Mouse (Mus musculus): ENCODE data around the gene Gtf2f2. TPM values are rescaled to one million over a fixed set of nuclear protein-coding genes. Genes with fewer than 3 reads are reported as not detected.

The Gtf2f2 gene
- polyA plus RNA-seq, 1 experiment from 2014 or later, result 40.8 TPM

- Histone ChIP-seq H3K36me3 (ENCODE audit: inconsistent target) (peaks cover 34% of the 10 kb centered on the region), H3K79me2 (ENCODE audit: inconsistent target) (peaks cover 28% of the 10 kb centered on the region), H3K4me3 (ENCODE audit: inconsistent target) (no peak overlapping the region), H3K27ac (no peak overlapping the region)
- 91% methylated on average over 6 of the region's 6 CpGs for WGBS (ENCODE audit: missing documents)
Observed at GRCm38 (mm10) chr14:75850819-75851218, 159.8 kb downstream of the Gtf2f2 start.

DNA sequence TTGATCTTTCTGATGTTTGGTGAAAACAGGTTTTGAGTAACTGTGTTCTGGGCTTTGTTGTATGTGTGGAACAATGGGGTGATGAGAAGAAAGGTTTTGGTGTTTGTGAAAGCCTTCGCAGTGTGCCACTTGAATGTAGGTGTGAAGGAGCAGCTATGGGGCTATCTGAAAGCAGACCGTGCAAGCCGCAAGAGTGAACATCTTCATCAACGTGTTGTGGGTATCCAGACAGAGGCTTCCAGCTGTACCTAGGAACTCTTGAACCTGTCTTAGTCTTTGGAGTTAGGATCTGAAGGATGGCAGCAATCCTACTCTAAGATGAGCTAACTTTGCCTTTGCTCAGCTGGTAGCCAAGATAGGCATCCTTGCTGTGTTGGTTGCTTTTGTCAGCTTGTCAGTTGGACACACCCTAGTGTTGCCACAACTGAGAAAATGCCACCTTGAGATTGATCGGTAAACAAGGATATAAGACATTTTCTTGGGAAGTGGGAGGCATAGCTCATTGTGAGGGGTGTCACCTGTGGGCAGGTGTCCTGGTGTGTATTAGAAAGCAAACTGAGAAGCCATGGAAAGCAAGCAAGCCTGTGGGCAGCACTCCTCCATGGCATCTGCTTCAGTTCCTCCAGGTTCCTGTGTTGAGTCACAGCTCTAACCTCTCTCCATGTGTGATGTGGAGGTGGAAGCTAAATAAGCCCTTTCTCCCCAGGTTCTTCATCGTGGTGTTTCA, 160.7 kb downstream of the Gtf2f2 start:
- peaks cover 34% of the 10 kb centered on the region for H3K36me3 ChIP-seq (ENCODE audit: inconsistent target)
- H3K27ac ChIP-seq, result no peak overlapping the region

DNA sequence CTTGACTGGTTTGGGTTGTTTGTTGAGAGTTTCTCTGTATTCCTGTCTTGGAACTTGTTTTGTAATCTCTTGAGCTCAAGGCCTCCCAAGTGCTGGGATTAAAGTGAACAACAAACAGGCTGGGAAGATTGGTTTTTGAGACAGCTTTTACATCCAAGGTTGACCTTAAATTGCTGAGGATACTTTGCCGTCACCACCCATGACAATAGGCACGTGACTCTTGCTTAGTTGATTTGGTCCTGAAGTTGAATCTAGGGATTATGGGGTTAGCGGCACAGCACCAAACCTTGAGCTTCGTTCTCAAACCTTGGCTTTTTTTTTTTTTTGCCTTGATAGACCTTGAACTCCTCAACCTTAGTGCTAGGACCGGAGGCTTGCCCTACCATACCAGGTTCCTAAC, 161.4 kb downstream of the Gtf2f2 start:
- WGBS (ENCODE audit: missing documents), result 98% methylated on average over 5 of the region's 5 CpGs
- no peak overlapping the region for H3K27ac ChIP-seq
- peaks cover 34% of the 10 kb centered on the region for H3K36me3 ChIP-seq (ENCODE audit: inconsistent target)
- H3K4me3 ChIP-seq (ENCODE audit: inconsistent target), result no peak overlapping the region
- H3K79me2 ChIP-seq (ENCODE audit: inconsistent target), result peaks cover 32% of the 10 kb centered on the region

More for the DNA sequence above, 160.7 kb downstream of the Gtf2f2 start:
- WGBS (ENCODE audit: missing documents), result 97% methylated on average over 6 of the region's 6 CpGs
- peaks cover 29% of the 10 kb centered on the region for H3K79me2 ChIP-seq (ENCODE audit: inconsistent target)
- no peak overlapping the region for H3K4me3 ChIP-seq (ENCODE audit: inconsistent target)

DNA sequence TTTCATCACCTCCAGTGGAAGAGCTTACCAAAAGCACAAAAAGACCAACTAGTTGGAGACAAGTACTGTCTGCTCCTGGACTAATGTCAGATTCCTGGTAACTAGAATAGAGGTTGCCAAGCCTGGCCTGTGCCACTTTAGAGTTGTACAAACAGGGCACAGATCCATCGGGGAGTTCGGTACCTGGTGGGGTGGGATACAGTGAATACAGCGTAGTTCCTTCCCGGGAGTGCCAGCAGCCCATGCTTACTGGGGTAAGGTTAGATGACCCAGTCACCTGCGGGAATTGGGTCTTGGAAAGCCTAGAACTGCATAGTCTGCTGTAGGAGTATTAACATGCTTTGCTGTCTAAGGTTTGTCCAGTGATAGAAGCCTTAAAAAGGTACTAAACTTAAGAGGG, 162.2 kb downstream of the Gtf2f2 start:
- H3K27ac ChIP-seq, result no peak overlapping the region
- 100% methylated on average over 5 of the region's 5 CpGs for WGBS (ENCODE audit: missing documents)
- peaks cover 34% of the 10 kb centered on the region for H3K36me3 ChIP-seq (ENCODE audit: inconsistent target)
- H3K4me3 ChIP-seq (ENCODE audit: inconsistent target), result no peak overlapping the region
- H3K79me2 ChIP-seq (ENCODE audit: inconsistent target), result peaks cover 40% of the 10 kb centered on the region

DNA sequence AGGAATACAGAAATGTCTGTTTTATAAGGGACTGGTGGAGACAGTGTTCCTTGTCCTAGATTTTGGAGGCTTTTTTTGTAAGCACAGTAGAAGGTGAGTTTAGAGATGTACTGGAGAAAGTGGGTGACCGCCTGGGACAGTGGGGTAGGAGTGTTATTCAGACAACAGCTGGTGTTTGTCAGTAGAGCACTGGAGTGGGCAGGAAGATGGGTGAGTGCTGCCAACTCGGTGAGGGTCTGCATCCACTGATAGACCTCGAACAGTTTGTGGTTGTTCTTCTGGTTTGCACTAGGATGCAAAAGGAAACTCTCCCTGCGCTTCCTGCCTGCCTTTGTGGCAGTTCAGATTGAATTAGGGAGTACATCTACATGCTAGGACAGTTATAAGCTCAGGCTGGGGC, 163.0 kb downstream of the Gtf2f2 start:
- H3K4me3 ChIP-seq (ENCODE audit: inconsistent target), result no peak overlapping the region
- no peak overlapping the region for H3K27ac ChIP-seq
- peaks cover 34% of the 10 kb centered on the region for H3K36me3 ChIP-seq (ENCODE audit: inconsistent target)
- 61% methylated on average over 4 of the region's 4 CpGs for WGBS (ENCODE audit: missing documents)
- H3K79me2 ChIP-seq (ENCODE audit: inconsistent target), result peaks cover 47% of the 10 kb centered on the region

Other genes starting within 250 kb of the Gtf2f2 start
- gene Slc25a30, start 223.8 kb downstream of the Gtf2f2 start, polyA plus RNA-seq (2018), result 14.1 to 23.1 TPM (median 23.0 TPM) in 3 replicates
- 3,757 to 4,485 TPM (median 4,124 TPM) in 3 replicates for gene Tpt1, start 165.8 kb downstream of the Gtf2f2 start, polyA plus RNA-seq (2018)
- not detected in 3 replicates for gene Kctd4, start 55.9 kb downstream of the Gtf2f2 start, polyA plus RNA-seq (2018)
- 20.1 to 30.2 TPM (median 26.0 TPM) in 3 replicates for gene Gpalpp1, start 99.9 kb upstream of the Gtf2f2 start, polyA plus RNA-seq (2018)
- 6.6 to 10.7 TPM (median 10.0 TPM) in 3 replicates for gene Nufip1, start 100.0 kb upstream of the Gtf2f2 start, polyA plus RNA-seq (2018)

All from macrophage (primary cell).